Mouse (Mus musculus): ENCODE measurements around the gene Rbfox1. TPM values are rescaled to one million over a fixed set of nuclear protein-coding genes. Genes with fewer than 3 reads are reported as not detected.

Gene Rbfox1
- polyA plus RNA-seq, 1 experiment from 2014 or later = 4.7 TPM

- Histone ChIP-seq H3K9me3 (ENCODE audit: control insufficient read depth, low read length) (no peaks in the 10 kb centered on the region), H3K4me1 (ENCODE audit: control insufficient read depth in 2 of 2, insufficient read depth in 2 of 2, low read length in 2 of 2) (peaks cover 4 to 6% of the 10 kb centered on the region in 2 experiments; a peak in 3 of 4 replicates), H3K4me2 (ENCODE audit: low read length) (no peak overlapping the region), H3K4me3 (ENCODE audit: control insufficient read depth in 1 of 2, insufficient read depth in 1 of 2, low read depth in 1 of 2, low read length in 2 of 2) (no peak overlapping the region), H3K9ac (ENCODE audit: low read length) (no peak overlapping the region), H3K27me3 (ENCODE audit: control insufficient read depth, insufficient read depth, low read length) (no peaks in the 10 kb centered on the region), H3K27ac (replicated peaks in 1 of 2; ENCODE audit: control insufficient read depth in 1 of 2, insufficient read depth in 1 of 2, low read depth in 2 of 2, low read length in 2 of 2) (no peak overlapping the region), H3K36me3 (ENCODE audit: control insufficient read depth, insufficient read depth, low read length) (no peaks in the 10 kb centered on the region)
- WGBS = 38% methylated on average over 3 of the region's 3 CpGs
- no peak for ATAC-seq (ENCODE audit: insufficient number of reproducible peaks, insufficient read depth, low FRiP score, low read depth)
Observed at GRCm38 (mm10) chr16:7057789-7058188, 1172.6 kb downstream of the Rbfox1 start.

GRCm38 (mm10) chr16:7058556-7058955 is 1173.4 kb downstream of the Rbfox1 start:
- H3K4me3 ChIP-seq (ENCODE audit: control insufficient read depth in 1 of 2, insufficient read depth in 1 of 2, low read depth in 1 of 2, low read length in 2 of 2) = no peak overlapping the region
- H3K9me3 ChIP-seq (ENCODE audit: control insufficient read depth, low read length) = no peaks in the 10 kb centered on the region
- H3K9ac ChIP-seq (ENCODE audit: low read length) = no peak overlapping the region
- H3K36me3 ChIP-seq (ENCODE audit: control insufficient read depth, insufficient read depth, low read length) = no peaks in the 10 kb centered on the region
- no peak overlapping the region for H3K4me2 ChIP-seq (ENCODE audit: low read length)
- peaks cover 4 to 6% of the 10 kb centered on the region in 2 experiments; a peak in 3 of 4 replicates for H3K4me1 ChIP-seq (ENCODE audit: control insufficient read depth in 2 of 2, insufficient read depth in 2 of 2, low read length in 2 of 2)
- 84% methylated on average over 1 of the region's 1 CpGs for WGBS
- no peak for ATAC-seq (ENCODE audit: insufficient number of reproducible peaks, insufficient read depth, low FRiP score, low read depth)
- no peak overlapping the region for H3K27ac ChIP-seq (replicated peaks in 1 of 2; ENCODE audit: control insufficient read depth in 1 of 2, insufficient read depth in 1 of 2, low read depth in 2 of 2, low read length in 2 of 2)
- no peaks in the 10 kb centered on the region for H3K27me3 ChIP-seq (ENCODE audit: control insufficient read depth, insufficient read depth, low read length)

GRCm38 (mm10) chr16:7059596-7059995 is 1174.4 kb downstream of the Rbfox1 start:
- Histone ChIP-seq H3K4me2 (ENCODE audit: low read length) (no peak overlapping the region), H3K9ac (ENCODE audit: low read length) (no peak overlapping the region), H3K36me3 (ENCODE audit: control insufficient read depth, insufficient read depth, low read length) (no peaks in the 10 kb centered on the region), H3K27me3 (ENCODE audit: control insufficient read depth, insufficient read depth, low read length) (no peaks in the 10 kb centered on the region), H3K4me1 (ENCODE audit: control insufficient read depth in 2 of 2, insufficient read depth in 2 of 2, low read length in 2 of 2) (peaks cover 4 to 6% of the 10 kb centered on the region in 2 experiments; a peak in 3 of 4 replicates), H3K9me3 (ENCODE audit: control insufficient read depth, low read length) (no peaks in the 10 kb centered on the region), H3K27ac (replicated peaks in 1 of 2; ENCODE audit: control insufficient read depth in 1 of 2, insufficient read depth in 1 of 2, low read depth in 2 of 2, low read length in 2 of 2) (no peak overlapping the region), H3K4me3 (ENCODE audit: control insufficient read depth in 1 of 2, insufficient read depth in 1 of 2, low read depth in 1 of 2, low read length in 2 of 2) (no peak overlapping the region)
- WGBS = 80% methylated on average over 4 of the region's 4 CpGs
- ATAC-seq (ENCODE audit: insufficient number of reproducible peaks, insufficient read depth, low FRiP score, low read depth) = no peak

GRCm38 (mm10) chr16:7060864-7061263 is 1175.7 kb downstream of the Rbfox1 start:
- 81% methylated on average over 3 of the region's 3 CpGs for WGBS
- H3K36me3 ChIP-seq (ENCODE audit: control insufficient read depth, insufficient read depth, low read length) = no peaks in the 10 kb centered on the region
- H3K4me1 ChIP-seq (ENCODE audit: control insufficient read depth in 2 of 2, insufficient read depth in 2 of 2, low read length in 2 of 2) = peaks cover 4 to 6% of the 10 kb centered on the region in 2 experiments; a peak in 3 of 4 replicates
- no peak overlapping the region for H3K4me3 ChIP-seq (ENCODE audit: control insufficient read depth in 1 of 2, insufficient read depth in 1 of 2, low read depth in 1 of 2, low read length in 2 of 2)
- no peaks in the 10 kb centered on the region for H3K27me3 ChIP-seq (ENCODE audit: control insufficient read depth, insufficient read depth, low read length)
- ATAC-seq (ENCODE audit: insufficient number of reproducible peaks, insufficient read depth, low FRiP score, low read depth) = no peak
- H3K9ac ChIP-seq (ENCODE audit: low read length) = no peak overlapping the region
- H3K27ac ChIP-seq (replicated peaks in 1 of 2; ENCODE audit: control insufficient read depth in 1 of 2, insufficient read depth in 1 of 2, low read depth in 2 of 2, low read length in 2 of 2) = no peak overlapping the region
- no peaks in the 10 kb centered on the region for H3K9me3 ChIP-seq (ENCODE audit: control insufficient read depth, low read length)
- H3K4me2 ChIP-seq (ENCODE audit: low read length) = no peak overlapping the region

GRCm38 (mm10) chr16:7062512-7062911 is 1177.4 kb downstream of the Rbfox1 start:
- Histone ChIP-seq H3K36me3 (ENCODE audit: control insufficient read depth, insufficient read depth, low read length) (no peaks in the 10 kb centered on the region), H3K4me2 (ENCODE audit: low read length) (no peak overlapping the region), H3K9me3 (ENCODE audit: control insufficient read depth, low read length) (no peaks in the 10 kb centered on the region), H3K27me3 (ENCODE audit: control insufficient read depth, insufficient read depth, low read length) (no peaks in the 10 kb centered on the region), H3K27ac (replicated peaks in 1 of 2; ENCODE audit: control insufficient read depth in 1 of 2, insufficient read depth in 1 of 2, low read depth in 2 of 2, low read length in 2 of 2) (no peak overlapping the region), H3K4me3 (ENCODE audit: control insufficient read depth in 1 of 2, insufficient read depth in 1 of 2, low read depth in 1 of 2, low read length in 2 of 2) (no peak overlapping the region), H3K4me1 (ENCODE audit: control insufficient read depth in 2 of 2, insufficient read depth in 2 of 2, low read length in 2 of 2) (peaks cover 4 to 6% of the 10 kb centered on the region in 2 experiments; a peak in 3 of 4 replicates), H3K9ac (ENCODE audit: low read length) (no peak overlapping the region)
- ATAC-seq (ENCODE audit: insufficient number of reproducible peaks, insufficient read depth, low FRiP score, low read depth) = no peak
- WGBS = 59% methylated on average over 6 of the region's 6 CpGs

GRCm38 (mm10) chr16:7067109-7067508 is 1182.0 kb downstream of the Rbfox1 start:
- H3K4me1 ChIP-seq (ENCODE audit: control insufficient read depth in 2 of 2, insufficient read depth in 2 of 2, low read length in 2 of 2) = peaks cover 3 to 4% of the 10 kb centered on the region in 2 experiments; a peak in 2 of 4 replicates
- H3K36me3 ChIP-seq (ENCODE audit: control insufficient read depth, insufficient read depth, low read length) = no peaks in the 10 kb centered on the region
- H3K9me3 ChIP-seq (ENCODE audit: control insufficient read depth, low read length) = no peaks in the 10 kb centered on the region
- no peak overlapping the region for H3K4me2 ChIP-seq (ENCODE audit: low read length)
- H3K9ac ChIP-seq (ENCODE audit: low read length) = no peak overlapping the region
- ATAC-seq (ENCODE audit: insufficient number of reproducible peaks, insufficient read depth, low FRiP score, low read depth) = no peak
- H3K4me3 ChIP-seq (ENCODE audit: control insufficient read depth in 1 of 2, insufficient read depth in 1 of 2, low read depth in 1 of 2, low read length in 2 of 2) = no peak overlapping the region
- WGBS = 85% methylated on average over 8 of the region's 8 CpGs
- H3K27me3 ChIP-seq (ENCODE audit: control insufficient read depth, insufficient read depth, low read length) = no peaks in the 10 kb centered on the region
- H3K27ac ChIP-seq (replicated peaks in 1 of 2; ENCODE audit: control insufficient read depth in 1 of 2, insufficient read depth in 1 of 2, low read depth in 2 of 2, low read length in 2 of 2) = no peak overlapping the region

- H3K9me3 ChIP-seq (ENCODE audit: control insufficient read depth, low read length) = no peaks in the 10 kb centered on the region
- ATAC-seq (ENCODE audit: insufficient number of reproducible peaks, insufficient read depth, low FRiP score, low read depth) = no peak
- no peak overlapping the region for H3K9ac ChIP-seq (ENCODE audit: low read length)
- peak overlapping the region; percentile 51 for H3K4me2 ChIP-seq (ENCODE audit: low read length)
- H3K36me3 ChIP-seq (ENCODE audit: control insufficient read depth, insufficient read depth, low read length) = no peaks in the 10 kb centered on the region
- H3K4me1 ChIP-seq (ENCODE audit: control insufficient read depth in 2 of 2, insufficient read depth in 2 of 2, low read length in 2 of 2) = peaks cover 3 to 4% of the 10 kb centered on the region in 2 experiments; a peak in 2 of 4 replicates
- H3K27me3 ChIP-seq (ENCODE audit: control insufficient read depth, insufficient read depth, low read length) = no peaks in the 10 kb centered on the region
- H3K4me3 ChIP-seq (ENCODE audit: control insufficient read depth in 1 of 2, insufficient read depth in 1 of 2, low read depth in 1 of 2, low read length in 2 of 2) = 0 out of 4 replicates have a peak overlapping the region, but pooled peaks have one; percentile 1 to 15
- 30% methylated on average over 8 of the region's 8 CpGs for WGBS
- peak overlapping the region; percentile 49 to 72 for H3K27ac ChIP-seq (replicated peaks in 1 of 2; ENCODE audit: control insufficient read depth in 1 of 2, insufficient read depth in 1 of 2, low read depth in 2 of 2, low read length in 2 of 2)
Observed at GRCm38 (mm10) chr16:7069599-7069998, 1184.4 kb downstream of the Rbfox1 start.

- Histone ChIP-seq H3K4me1 (ENCODE audit: control insufficient read depth in 2 of 2, insufficient read depth in 2 of 2, low read length in 2 of 2) (peaks cover 0 to 1% of the 10 kb centered on the region in 2 experiments; a peak in 1 of 4 replicates), H3K4me3 (ENCODE audit: control insufficient read depth in 1 of 2, insufficient read depth in 1 of 2, low read depth in 1 of 2, low read length in 2 of 2) (no peak overlapping the region), H3K9me3 (ENCODE audit: control insufficient read depth, low read length) (no peaks in the 10 kb centered on the region), H3K27me3 (ENCODE audit: control insufficient read depth, insufficient read depth, low read length) (no peaks in the 10 kb centered on the region), H3K9ac (ENCODE audit: low read length) (no peak overlapping the region), H3K27ac (replicated peaks in 1 of 2; ENCODE audit: control insufficient read depth in 1 of 2, insufficient read depth in 1 of 2, low read depth in 2 of 2, low read length in 2 of 2) (no peak overlapping the region), H3K4me2 (ENCODE audit: low read length) (no peak overlapping the region), H3K36me3 (ENCODE audit: control insufficient read depth, insufficient read depth, low read length) (no peaks in the 10 kb centered on the region)
- WGBS = 84% methylated on average over 4 of the region's 4 CpGs
- ATAC-seq (ENCODE audit: insufficient number of reproducible peaks, insufficient read depth, low FRiP score, low read depth) = no peak
Observed at GRCm38 (mm10) chr16:7074786-7075185, 1189.6 kb downstream of the Rbfox1 start.
